Mouse (Mus musculus) neural tube, embryonic 14.5 days (tissue): ENCODE results near the gene Tomm7. TPM values are rescaled to one million over a fixed set of nuclear protein-coding genes. Genes with fewer than 3 reads are reported as not detected.
A peak's percentile ranks its signal among the peaks of the same experiment; 100 is the strongest.
"Not testable (repeated sequence)": the region's sequence is repeated elsewhere in the genome, so short reads cannot be mapped to it uniquely, and the experiment has no call there.

Source experiments
- ATAC-seq: fragments of 200-750 bp; cut with Nextera tagmentation; 2 replicates; pipeline ENCODE4 v1.8.0; 2017; ENCODE audit warnings: low read depth, mild to moderate bottlenecking, moderate TSS enrichment, moderate library complexity
- H3K27ac ChIP-seq: fragments of 300-500 bp; sonication (generic); 2 replicates; pipeline ENCODE4 v1.5.1; 2014; ENCODE audit warnings: low read depth, mild to moderate bottlenecking, control low read depth, low read length, moderate library complexity, mixed read lengths
- H3K27me3 ChIP-seq: fragments of 300-500 bp; sonication (generic); 2 replicates; pipeline ENCODE4 v1.6.1; 2014; ENCODE audit warnings: low read length; ENCODE audit not compliant: control insufficient read depth, insufficient read depth
- H3K36me3 ChIP-seq: fragments of 300-500 bp; sonication (generic); 2 replicates; pipeline ENCODE4 v1.6.1; 2014; ENCODE audit warnings: low read length, mixed read lengths; ENCODE audit not compliant: control insufficient read depth, insufficient read depth
- H3K4me1 ChIP-seq: fragments of 300-500 bp; sonication (generic); 2 replicates; pipeline ENCODE4 v1.6.1; 2014; ENCODE audit warnings: low read length; ENCODE audit not compliant: control insufficient read depth, insufficient read depth
- H3K4me2 ChIP-seq: fragments of 300-500 bp; sonication (generic); 2 replicates; pipeline ENCODE4 v1.6.1; 2014; ENCODE audit warnings: mild to moderate bottlenecking, low read depth, low read length, control low read depth
- H3K4me3 ChIP-seq: fragments of 300-500 bp; sonication (generic); 2 replicates; pipeline ENCODE4 v1.5.1; 2014; ENCODE audit warnings: low read depth, low read length, control low read depth, mixed read lengths
- H3K9ac ChIP-seq: fragments of 300-500 bp; sonication (generic); replicated peaks from 2 replicates; pipeline ENCODE4 v1.6.1; 2014; ENCODE audit warnings: low read depth, mild to moderate bottlenecking, control low read depth, low read length, mixed read lengths
- H3K9me3 ChIP-seq: fragments of 300-500 bp; sonication (generic); 2 replicates; pipeline ENCODE4 v1.6.1; 2016; ENCODE audit warnings: low read length; ENCODE audit not compliant: control insufficient read depth
- WGBS: fragments of 180-500 bp; shearing (Covaris S2); extraction: QIAGEN DNeasy Blood & Tissue Kit; methylation state at CpG from one replicate; pipeline ENCODE4 v1.1.7; 2014; 5-methylcytosine and 5-hydroxymethylcytosine counted together
- polyA plus RNA-seq: library from polyadenylated mRNA; unstranded; fragments of >200 nt; fragmentation: Nextera tagmentation; extraction: Ambion mirVana; gene quantifications from 2 replicates; pipeline ENCODE4 v1.2.1, GENCODE M21; 2014

The Tomm7 gene
- polyA plus RNA-seq = 79.4 and 81.1 TPM in 2 replicates

- H3K27me3 ChIP-seq = no peaks in the 10 kb centered on the region
- H3K4me3 ChIP-seq = peak within 1 kb of the TSS; percentile 71
- H3K9me3 ChIP-seq = no peaks in the 10 kb centered on the region
- 1% methylated on average over 44 of the region's 44 CpGs for WGBS
- peak; percentile 95 for ATAC-seq
- peaks cover 7% of the 10 kb centered on the region for H3K36me3 ChIP-seq
- H3K4me2 ChIP-seq = peak within 1 kb of the TSS; percentile 83
- peak within 1 kb of the TSS; percentile 83 for H3K27ac ChIP-seq
- H3K4me1 ChIP-seq = peaks cover 10% of the 10 kb centered on the region
- peak within 1 kb of the TSS; percentile 68 for H3K9ac ChIP-seq
Observed at GRCm38 (mm10) chr5:23843674-23844530, at the start of gene Tomm7. TSS of gene Tomm7 (minus strand) at chr5:23844161.

- no peak overlapping the region for H3K27ac ChIP-seq
- no peaks in the 10 kb centered on the region for H3K9me3 ChIP-seq
- WGBS = 74% methylated on average over 5 of the region's 5 CpGs
- no peaks in the 10 kb centered on the region for H3K27me3 ChIP-seq
- no peak overlapping the region for H3K4me2 ChIP-seq
- H3K4me1 ChIP-seq = no peaks in the 10 kb centered on the region
- H3K9ac ChIP-seq = no peak overlapping the region
- no peak for ATAC-seq
- no peaks in the 10 kb centered on the region for H3K36me3 ChIP-seq
- H3K4me3 ChIP-seq = no peak overlapping the region
Observed at GRCm38 (mm10) chr5:23893156-23893863, 49.3 kb upstream of the Tomm7 start.

- Histone ChIP-seq H3K9me3 (no peaks in the 10 kb centered on the region), H3K27me3 (no peaks in the 10 kb centered on the region), H3K36me3 (no peaks in the 10 kb centered on the region), H3K4me1 (no peaks in the 10 kb centered on the region), H3K9ac (no peak overlapping the region), H3K4me3 (no peak overlapping the region), H3K27ac (no peak overlapping the region), H3K4me2 (no peak overlapping the region)
- WGBS = 45% methylated on average over 10 of the region's 10 CpGs
- ATAC-seq = no peak
Observed at GRCm38 (mm10) chr5:23890734-23891133, 46.8 kb upstream of the Tomm7 start.

- no peak for ATAC-seq
- H3K36me3 ChIP-seq = no peaks in the 10 kb centered on the region
- no peaks in the 10 kb centered on the region for H3K27me3 ChIP-seq
- no peaks in the 10 kb centered on the region for H3K9me3 ChIP-seq
- 77% methylated on average over 4 of the region's 4 CpGs for WGBS
- no peak overlapping the region for H3K27ac ChIP-seq
- no peak overlapping the region for H3K4me3 ChIP-seq
- no peaks in the 10 kb centered on the region for H3K4me1 ChIP-seq
- H3K9ac ChIP-seq = no peak overlapping the region
- no peak overlapping the region for H3K4me2 ChIP-seq
Observed at GRCm38 (mm10) chr5:23889461-23889860, 45.5 kb upstream of the Tomm7 start.

GRCm38 (mm10) chr5:23887111-23887510 is 43.1 kb upstream of the Tomm7 start:
- Histone ChIP-seq H3K27ac (no peak overlapping the region), H3K27me3 (no peaks in the 10 kb centered on the region), H3K4me2 (no peak overlapping the region), H3K9ac (no peak overlapping the region), H3K36me3 (no peaks in the 10 kb centered on the region), H3K4me1 (no peaks in the 10 kb centered on the region), H3K4me3 (no peak overlapping the region), H3K9me3 (no peaks in the 10 kb centered on the region)
- 83% methylated on average over 3 of the region's 3 CpGs for WGBS
- ATAC-seq = no peak

- H3K27me3 ChIP-seq = no peaks in the 10 kb centered on the region
- H3K27ac ChIP-seq = no peak overlapping the region
- H3K9ac ChIP-seq = no peak overlapping the region
- H3K9me3 ChIP-seq = no peaks in the 10 kb centered on the region
- no peak overlapping the region for H3K4me2 ChIP-seq
- H3K4me3 ChIP-seq = no peak overlapping the region
- H3K36me3 ChIP-seq = no peaks in the 10 kb centered on the region
- 62% methylated on average over 5 of the region's 5 CpGs for WGBS
- no peak for ATAC-seq
- no peaks in the 10 kb centered on the region for H3K4me1 ChIP-seq
Observed at GRCm38 (mm10) chr5:23874457-23874856, 30.5 kb upstream of the Tomm7 start.

- Histone ChIP-seq H3K36me3 (no peaks in the 10 kb centered on the region), H3K4me2 (no peak overlapping the region), H3K27me3 (no peaks in the 10 kb centered on the region), H3K4me3 (no peak overlapping the region), H3K9me3 (no peaks in the 10 kb centered on the region), H3K4me1 (no peaks in the 10 kb centered on the region), H3K27ac (no peak overlapping the region), H3K9ac (no peak overlapping the region)
- ATAC-seq = no peak
- 94% methylated on average over 6 of the region's 6 CpGs for WGBS
Observed at GRCm38 (mm10) chr5:23872586-23872985, 28.6 kb upstream of the Tomm7 start.

GRCm38 (mm10) chr5:23871323-23871722 is 27.4 kb upstream of the Tomm7 start:
- not testable (repeated sequence) for H3K9me3 ChIP-seq, H3K27ac ChIP-seq, H3K4me2 ChIP-seq, H3K27me3 ChIP-seq, H3K9ac ChIP-seq, H3K4me1 ChIP-seq, ATAC-seq, H3K4me3 ChIP-seq, H3K36me3 ChIP-seq
- WGBS = 84% methylated on average over 2 of the region's 2 CpGs

GRCm38 (mm10) chr5:23865941-23866340 is 22.0 kb upstream of the Tomm7 start:
- Histone ChIP-seq H3K9me3 (no peaks in the 10 kb centered on the region), H3K4me2 (no peak overlapping the region), H3K36me3 (no peaks in the 10 kb centered on the region), H3K27ac (no peak overlapping the region), H3K27me3 (no peaks in the 10 kb centered on the region), H3K4me3 (no peak overlapping the region), H3K9ac (no peak overlapping the region), H3K4me1 (no peaks in the 10 kb centered on the region)
- no peak for ATAC-seq
- WGBS = 77% methylated on average over 5 of the region's 5 CpGs
